19 mouse cellular contexts compared by ENCODE assay signal in genomic region chr11:46398933-46399383, GRCm38 (mm10). TPM values are rescaled to one million over a fixed set of nuclear protein-coding genes. Genes with fewer than 3 reads are reported as not detected.
DNase-seq lines count a peak whose midpoint lies in the region; ATAC-seq lines count a peak whose summit lies in the region.
"Had no signal": no experiment of that assay in that cellular context is flagged by ENCODE, and none has a peak within 500 bp of the region (broad histone marks: within the 10 kb centered on the region; RNA-seq: fewer than 3 reads in every experiment).

No protein-coding gene starts in this region.

- H3K4me3 ChIP-seq in hindbrain, embryonic 11.5 days (ENCODE audit: low read depth, low read length), result no peak overlapping the region
- H3K4me3 ChIP-seq in hindbrain, embryonic 16.5 days (ENCODE audit: low read length), result no peak overlapping the region
- H3K4me3 ChIP-seq: forebrain, embryonic 13.5 days; intestine, embryonic 15.5 days had no signal

- no peaks in the 10 kb centered on the region for H3K4me1 ChIP-seq in hindbrain, embryonic 11.5 days (replicated peaks; ENCODE audit: control insufficient read depth, insufficient read depth, low read length)
- H3K4me1 ChIP-seq in hindbrain, embryonic 16.5 days (ENCODE audit: control insufficient read depth, insufficient read depth, low read depth, low read length), result no peaks in the 10 kb centered on the region
- H3K4me1 ChIP-seq: forebrain, embryonic 13.5 days; intestine, embryonic 15.5 days had no signal

- no peaks in the 10 kb centered on the region for H3K36me3 ChIP-seq in hindbrain, embryonic 11.5 days (ENCODE audit: control insufficient read depth, insufficient read depth, low read length)
- H3K36me3 ChIP-seq in hindbrain, embryonic 16.5 days (ENCODE audit: control insufficient read depth, insufficient read depth, low read length), result no peaks in the 10 kb centered on the region
- no peaks in the 10 kb centered on the region for H3K36me3 ChIP-seq in splenic B cell, adult 2 months (ENCODE audit: control insufficient read depth, insufficient read depth, low read length, poor library complexity, severe bottlenecking)
- H3K36me3 ChIP-seq: intestine, embryonic 15.5 days had no signal

- DNase-seq in hindbrain, embryonic 11.5 days (ENCODE audit: low spot score), result peak; percentile 10
- DNase-seq in CD8-positive naive resting alpha-beta T cell, adult 2 months (ENCODE audit: low read depth in 2 of 2, low spot score in 2 of 2), result peak; percentile 70 to 73
- DNase-seq in splenic B cell, adult 2 months (ENCODE audit: low read depth, low spot score), result peak; percentile 88
- no peak for DNase-seq in layer of hippocampus, postnatal 10 days (ENCODE audit: low spot score in 2 of 2)
- no peak for DNase-seq in adrenal gland, postnatal 36 days
- DNase-seq in urinary bladder, postnatal 36 days (ENCODE audit: low spot score in 2 of 2), result no peak
- DNase-seq: adrenal gland, postnatal 25 days; cerebellum, adult 2 months; heart, postnatal 14 days; kidney, postnatal 4 days; lung, adult 18-20 months had no signal

- H3K9ac ChIP-seq in hindbrain, embryonic 11.5 days (ENCODE audit: low read depth, low read length), result no peak overlapping the region
- no peak overlapping the region for H3K9ac ChIP-seq in hindbrain, embryonic 16.5 days (ENCODE audit: low read depth, low read length)
- H3K9ac ChIP-seq: forebrain, embryonic 13.5 days; intestine, embryonic 15.5 days had no signal

- no peaks in the 10 kb centered on the region for H3K9me3 ChIP-seq in hindbrain, embryonic 11.5 days (ENCODE audit: control insufficient read depth, low read length)
- no peaks in the 10 kb centered on the region for H3K9me3 ChIP-seq in hindbrain, embryonic 16.5 days (ENCODE audit: control insufficient read depth, low read length)
- H3K9me3 ChIP-seq: forebrain, embryonic 13.5 days; intestine, embryonic 15.5 days had no signal

- 68% methylated on average over 5 of the region's 5 CpGs for WGBS in hindbrain, embryonic 11.5 days
- WGBS in hindbrain, embryonic 16.5 days, result 61% methylated on average over 5 of the region's 5 CpGs

- no peaks in the 10 kb centered on the region for H3K27me3 ChIP-seq in hindbrain, embryonic 11.5 days (ENCODE audit: control insufficient read depth, insufficient read depth, low read length)
- no peaks in the 10 kb centered on the region for H3K27me3 ChIP-seq in hindbrain, embryonic 16.5 days (replicated peaks; ENCODE audit: control insufficient read depth, insufficient read depth, low read length)
- no peaks in the 10 kb centered on the region for H3K27me3 ChIP-seq in splenic B cell, adult 2 months (ENCODE audit: control insufficient read depth, insufficient read depth, low read length, poor library complexity, severe bottlenecking)
- H3K27me3 ChIP-seq: forebrain, embryonic 13.5 days; intestine, embryonic 15.5 days had no signal

- H3K4me2 ChIP-seq in hindbrain, embryonic 11.5 days (replicated peaks; ENCODE audit: low read depth, low read length), result no peak overlapping the region
- no peak overlapping the region for H3K4me2 ChIP-seq in hindbrain, embryonic 16.5 days (ENCODE audit: low read length)
- H3K4me2 ChIP-seq: forebrain, embryonic 13.5 days; intestine, embryonic 15.5 days had no signal

- ATAC-seq in hindbrain, embryonic 11.5 days (ENCODE audit: low FRiP score), result no peak
- no peak for ATAC-seq in hindbrain, embryonic 16.5 days
- peak; percentile 74 for ATAC-seq in megakaryocyte progenitor cell, adult 5-6 weeks (replicated peaks; ENCODE audit: poor library complexity)
- ATAC-seq: forebrain, embryonic 13.5 days; intestine, embryonic 15.5 days; Patski had no signal

- H3K27ac ChIP-seq in hindbrain, embryonic 11.5 days (ENCODE audit: low read depth, low read length), result no peak overlapping the region
- H3K27ac ChIP-seq in hindbrain, embryonic 16.5 days (ENCODE audit: low read depth, low read length), result no peak overlapping the region
- H3K27ac ChIP-seq: forebrain, embryonic 13.5 days; intestine, embryonic 15.5 days had no signal

RNA-seq across cellular contexts. Expression of gene Fam71b, which starts 2.6 kb away (rescaled TPM):
- not detected in 2 replicates for polyA plus RNA-seq in hindbrain, embryonic 11.5 days (2014; fragmentation: Nextera tagmentation; extraction: Ambion mirVana)
- polyA plus RNA-seq in hindbrain, embryonic 16.5 days (2015; fragmentation: Nextera tagmentation; extraction: Ambion mirVana), result not detected in 2 replicates
- total RNA-seq in megakaryocyte progenitor cell, adult 5-6 weeks (2015), result not detected in 2 replicates
- not detected in 2 replicates for total RNA-seq in megakaryocyte progenitor cell, adult 5-6 weeks (2017)
- total RNA-seq in layer of hippocampus, postnatal 10 days (2021), result not detected
- not detected for total RNA-seq in adrenal gland, postnatal 36 days (2021)
- total RNA-seq: adrenal gland, postnatal 25 days; heart, postnatal 14 days; left cerebral cortex, postnatal 14 days; midbrain, postnatal 0 days had no signal
- polyA plus RNA-seq: cerebellum, adult 2 months; embryonic facial prominence, embryonic 11.5 days; forebrain, embryonic 13.5 days; intestine, embryonic 15.5 days; midbrain, postnatal 0 days; Patski had no signal

RNA-seq across cellular contexts. Expression of gene Itk, which starts 9.6 kb away (rescaled TPM):
- polyA plus RNA-seq in hindbrain, embryonic 11.5 days (2014; fragmentation: Nextera tagmentation; extraction: Ambion mirVana), result not detected in 2 replicates
- polyA plus RNA-seq in hindbrain, embryonic 16.5 days (2015; fragmentation: Nextera tagmentation; extraction: Ambion mirVana), result 0.09 TPM in 1 of 2 replicates, not detected in the other
- 0.91 TPM in 1 of 2 replicates, not detected in the other for total RNA-seq in megakaryocyte progenitor cell, adult 5-6 weeks (2015)
- total RNA-seq in megakaryocyte progenitor cell, adult 5-6 weeks (2017), result 0.46 and 0.95 TPM in 2 replicates
- under 1 TPM; 0.31 to 0.48 TPM for total RNA-seq in layer of hippocampus, postnatal 10 days (2021)
- under 1 TPM; 0.13 to 0.23 TPM for total RNA-seq in adrenal gland, postnatal 36 days (2021)
- polyA plus RNA-seq: embryonic facial prominence, embryonic 11.5 days; forebrain, embryonic 13.5 days had no signal

RNA-seq across cellular contexts. Expression of gene Med7, which starts 37.8 kb away (rescaled TPM):
- polyA plus RNA-seq in hindbrain, embryonic 11.5 days (2014; fragmentation: Nextera tagmentation; extraction: Ambion mirVana), result 104 and 109 TPM in 2 replicates
- 59.2 and 59.8 TPM in 2 replicates for polyA plus RNA-seq in hindbrain, embryonic 16.5 days (2015; fragmentation: Nextera tagmentation; extraction: Ambion mirVana)
- 63.6 and 72.4 TPM in 2 replicates for total RNA-seq in megakaryocyte progenitor cell, adult 5-6 weeks (2015)
- 16.2 and 27.1 TPM in 2 replicates for total RNA-seq in megakaryocyte progenitor cell, adult 5-6 weeks (2017)
- 10 to 100 TPM; 38.6 to 40.4 TPM for total RNA-seq in layer of hippocampus, postnatal 10 days (2021)
- total RNA-seq in adrenal gland, postnatal 36 days (2021), result 10 to 100 TPM; 39.0 to 46.2 TPM

RNA-seq across cellular contexts. Expression of gene Havcr2, which starts 55.8 kb away (rescaled TPM):
- 0.06 and 0.25 TPM in 2 replicates for polyA plus RNA-seq in hindbrain, embryonic 11.5 days (2014; fragmentation: Nextera tagmentation; extraction: Ambion mirVana)
- polyA plus RNA-seq in hindbrain, embryonic 16.5 days (2015; fragmentation: Nextera tagmentation; extraction: Ambion mirVana), result 0.21 and 0.32 TPM in 2 replicates
- total RNA-seq in megakaryocyte progenitor cell, adult 5-6 weeks (2015), result 0.07 and 0.27 TPM in 2 replicates
- 0.54 and 0.92 TPM in 2 replicates for total RNA-seq in megakaryocyte progenitor cell, adult 5-6 weeks (2017)
- 1 to 10 TPM in 1 of 2 experiments, under 1 TPM in 1; 0.75 to 1.4 TPM for total RNA-seq in layer of hippocampus, postnatal 10 days (2021)
- total RNA-seq in adrenal gland, postnatal 36 days (2021), result 1 to 10 TPM; 1.7 to 1.9 TPM
- polyA plus RNA-seq: embryonic facial prominence, embryonic 11.5 days; Patski had no signal

Comparison
In these comparisons a context has a peak if more than half of its experiments do, and no peak if none do; other contexts are left out.
1. DNase-seq: peak in hindbrain, embryonic 11.5 days (single experiment), CD8-positive naive resting alpha-beta T cell, adult 2 months (2 of 2) and splenic B cell, adult 2 months (single experiment); none in layer of hippocampus, postnatal 10 days (0 of 2), adrenal gland, postnatal 36 days (0 of 2) and urinary bladder, postnatal 36 days (0 of 2).